Mouse (Mus musculus): ENCODE results near the gene 4933417A18Rik. TPM values are rescaled to one million over a fixed set of nuclear protein-coding genes. Genes with fewer than 3 reads are reported as not detected.
"Not testable (repeated sequence)": the region's sequence is repeated elsewhere in the genome, so short reads cannot be mapped to it uniquely, and the experiment has no call there.

Gene 4933417A18Rik
- total RNA-seq, 2 experiments from 2014 or later = not detected

DNA sequence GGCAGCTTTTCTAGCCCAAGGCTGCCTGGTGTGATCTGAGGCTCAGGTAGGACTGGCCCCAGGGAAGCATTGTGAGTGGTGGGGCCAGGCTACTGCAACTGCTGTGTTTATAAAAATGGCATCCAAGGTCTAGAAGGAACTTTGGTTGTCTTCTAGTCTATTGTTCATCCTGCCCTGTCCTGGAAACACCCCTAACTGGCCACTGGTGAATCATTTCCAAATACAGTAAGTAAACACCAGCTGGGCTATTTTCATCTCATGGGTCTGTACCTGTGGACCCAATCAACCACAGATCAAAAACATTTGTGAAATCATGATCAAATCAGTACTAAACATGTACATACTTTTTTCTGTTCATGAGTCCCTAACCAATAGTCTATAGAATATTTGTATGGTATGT, 48.2 kb downstream of the 4933417A18Rik start:
- intact Hi-C loops (cut with DNase I) = loop anchor here (2.0 to 5.0 kb wide), 2 partner anchors 54 to 330 kb away; partner anchors contain the start of gene Eci2
- not testable (repeated sequence) for DNase-seq (ENCODE audit: low spot score)

DNA sequence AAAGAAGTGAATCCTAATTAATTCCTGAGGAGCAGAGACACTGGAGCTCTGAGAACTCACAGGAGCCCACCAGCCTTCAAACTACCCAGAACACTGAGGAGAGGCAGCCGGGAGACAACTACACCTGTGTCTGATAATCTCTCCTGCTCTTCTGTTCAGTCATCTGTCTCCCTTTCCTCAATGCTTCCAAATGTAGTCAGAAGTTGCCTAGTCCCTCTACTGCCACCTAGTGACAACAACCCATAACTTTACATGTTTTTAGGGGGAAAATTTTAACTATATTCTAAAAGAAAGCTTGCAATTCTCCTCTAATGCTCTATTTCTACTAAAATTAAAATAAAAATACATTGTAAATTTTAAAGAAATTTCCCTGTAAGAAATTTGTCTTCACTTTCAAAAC, 48.9 kb downstream of the 4933417A18Rik start:
- DNase-seq (ENCODE audit: low spot score) = no peak

DNA sequence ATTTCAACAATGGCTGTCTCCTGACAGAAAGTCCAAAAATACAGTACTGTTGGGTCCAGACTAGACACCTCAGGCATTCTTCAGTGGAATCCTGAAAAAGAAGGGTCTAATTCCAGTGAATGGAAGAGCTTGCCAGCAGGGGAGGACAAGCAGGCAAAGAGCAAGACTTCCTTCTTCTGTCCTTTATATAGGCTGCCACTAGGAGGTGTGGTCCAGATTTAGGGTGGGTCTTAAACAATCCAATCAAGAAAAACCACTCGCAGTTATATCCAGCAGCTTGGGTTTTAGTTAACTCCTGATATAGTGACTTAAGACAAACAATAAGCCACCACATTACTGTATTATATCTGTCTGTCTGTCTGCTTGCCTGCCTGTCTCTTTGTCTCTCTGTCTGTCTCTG, 49.6 kb downstream of the 4933417A18Rik start:
- intact Hi-C loops (cut with DNase I) = loop anchor here (2.0 to 5.0 kb wide), 2 partner anchors 53 to 331 kb away; partner anchors contain the start of gene Eci2

More for the DNA sequence above, 48.9 kb downstream of the 4933417A18Rik start:
- intact Hi-C loops (cut with DNase I) = loop anchor here (2.0 to 5.0 kb wide), 2 partner anchors 54 to 331 kb away; partner anchors contain the start of gene Eci2

DNA sequence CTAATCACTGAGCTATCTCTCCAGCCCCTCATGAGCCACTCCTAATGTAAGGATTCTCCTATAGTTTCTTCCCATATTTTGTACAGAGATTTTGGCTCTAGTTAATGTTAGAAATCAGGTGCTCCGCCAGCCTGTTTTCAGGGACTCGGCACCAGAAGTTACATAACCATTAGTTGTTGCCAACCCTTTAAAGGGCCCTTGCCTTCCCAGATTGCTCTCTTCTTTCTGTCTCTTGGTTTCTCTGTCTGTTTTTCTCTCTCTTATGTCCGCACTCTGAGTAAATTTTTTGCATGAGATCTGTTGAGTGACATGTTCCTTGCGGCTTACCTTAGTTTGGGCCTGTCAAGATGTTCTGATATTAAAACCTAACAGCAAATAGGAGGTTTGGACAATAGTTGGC, 51.9 kb downstream of the 4933417A18Rik start:
- intact Hi-C loops (cut with DNase I) = loop anchor here (5.0 kb wide), 1 partner anchor 79 kb away; no protein-coding TSS in a partner anchor
- no peak for DNase-seq (ENCODE audit: low spot score)

More for the DNA sequence above, 49.6 kb downstream of the 4933417A18Rik start:
- DNase-seq (ENCODE audit: low spot score) = no peak

DNA sequence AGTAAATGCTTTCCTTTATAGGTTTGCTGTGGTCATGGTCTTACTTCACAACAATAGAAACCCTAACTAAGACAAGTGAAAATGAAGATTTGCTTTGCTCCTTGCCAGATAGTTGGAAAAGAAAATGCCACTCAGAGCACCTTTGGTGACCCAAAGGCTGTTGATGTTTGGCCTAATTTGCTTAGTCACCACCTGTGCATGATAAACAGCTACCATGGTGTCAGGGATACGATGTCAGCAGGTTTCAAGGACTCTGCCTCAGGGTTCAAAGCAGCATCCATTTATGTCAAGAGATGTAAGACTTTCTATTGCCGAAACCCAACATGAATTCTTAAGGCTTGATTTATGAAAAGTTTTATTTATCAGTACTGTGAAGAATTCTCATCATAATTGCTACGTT, 53.2 kb downstream of the 4933417A18Rik start:
- no peak for DNase-seq (ENCODE audit: low spot score)
- intact Hi-C loops (cut with DNase I) = loop anchor here (5.0 kb wide), 1 partner anchor 80 kb away; no protein-coding TSS in a partner anchor

DNA sequence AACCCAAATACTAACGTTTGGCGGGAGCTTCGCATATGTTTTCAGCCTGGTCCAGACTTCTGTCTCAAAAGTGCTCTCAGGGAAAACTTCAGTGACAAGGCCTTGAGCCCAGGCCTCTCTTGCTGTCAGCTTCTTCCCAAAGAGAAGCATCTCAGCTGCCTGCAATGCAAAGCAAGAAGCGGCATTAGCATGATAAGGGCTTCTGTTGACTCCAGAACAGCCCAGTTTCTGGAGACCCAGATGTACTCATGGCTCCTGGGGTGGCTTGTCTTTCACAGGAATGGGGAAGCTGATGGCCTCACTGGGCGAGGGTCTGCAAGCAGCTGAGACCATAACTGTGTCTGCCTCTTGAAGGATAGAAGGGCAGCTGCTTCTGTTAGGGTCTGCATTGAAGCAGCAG, 54.4 kb downstream of the 4933417A18Rik start:
- intact Hi-C loops (cut with DNase I) = loop anchor here (5.0 kb wide), 1 partner anchor 81 kb away; no protein-coding TSS in a partner anchor
- not testable (repeated sequence) for DNase-seq (ENCODE audit: low spot score)

DNA sequence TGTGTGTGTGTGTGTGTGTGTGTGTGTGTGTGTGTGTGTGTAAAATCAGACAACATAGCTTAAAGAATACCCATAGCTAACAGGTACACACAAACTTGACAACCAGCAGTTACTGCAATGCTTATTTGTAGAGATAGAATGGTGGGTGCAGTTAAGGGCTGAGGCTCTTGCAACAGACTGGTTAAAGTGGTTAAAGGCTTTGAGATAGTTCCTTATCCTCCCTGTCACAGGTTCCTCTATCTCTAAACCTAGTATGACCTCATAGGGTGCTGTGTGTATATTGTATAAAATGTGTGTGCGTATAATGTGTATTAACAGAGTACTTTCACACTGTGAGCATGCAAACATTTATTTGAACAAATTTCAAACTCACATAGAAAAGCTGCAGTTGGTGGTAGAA, 59.3 kb downstream of the 4933417A18Rik start:
- intact Hi-C loops (cut with DNase I); DNase-seq (ENCODE audit: low spot score): not testable (repeated sequence)

DNA sequence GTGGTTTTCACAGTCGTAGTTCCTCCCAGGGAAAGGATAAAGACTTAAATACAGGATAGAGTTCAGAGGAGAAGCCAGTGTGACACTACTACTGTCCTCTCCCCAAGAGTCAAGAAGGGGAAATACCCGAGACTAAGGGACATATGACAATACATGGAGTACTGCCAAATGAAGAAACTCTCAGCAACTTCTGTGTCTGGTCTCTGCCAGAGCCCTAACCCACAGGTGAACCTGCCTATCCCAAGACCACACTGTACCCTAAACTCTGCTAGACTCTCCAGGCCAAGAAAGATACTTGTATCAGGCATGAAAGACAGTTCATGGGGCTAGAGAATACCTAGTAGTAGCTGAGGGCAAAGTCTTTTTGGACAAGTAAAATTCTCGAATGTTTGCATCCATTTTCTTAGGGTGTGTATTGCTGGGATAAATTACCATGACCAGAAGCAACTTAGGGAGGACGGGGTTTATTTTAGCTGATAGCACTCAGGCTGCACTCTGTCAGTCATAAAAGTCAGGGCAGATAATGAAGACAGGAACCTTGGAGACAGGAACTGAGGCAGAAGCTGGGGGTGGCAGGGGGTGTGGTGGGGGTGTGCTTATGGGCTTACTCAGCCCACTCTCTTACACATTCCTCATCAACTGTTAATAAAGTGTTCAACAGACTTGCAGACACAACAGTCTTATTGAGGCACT, 67.5 kb downstream of the 4933417A18Rik start:
- DNase-seq (ENCODE audit: low spot score) = no peak
- intact Hi-C loops (cut with DNase I) = loop anchor here (10.0 kb wide), 1 partner anchor 117 kb away; the partner anchor contains the start of gene Prpf4b

DNA sequence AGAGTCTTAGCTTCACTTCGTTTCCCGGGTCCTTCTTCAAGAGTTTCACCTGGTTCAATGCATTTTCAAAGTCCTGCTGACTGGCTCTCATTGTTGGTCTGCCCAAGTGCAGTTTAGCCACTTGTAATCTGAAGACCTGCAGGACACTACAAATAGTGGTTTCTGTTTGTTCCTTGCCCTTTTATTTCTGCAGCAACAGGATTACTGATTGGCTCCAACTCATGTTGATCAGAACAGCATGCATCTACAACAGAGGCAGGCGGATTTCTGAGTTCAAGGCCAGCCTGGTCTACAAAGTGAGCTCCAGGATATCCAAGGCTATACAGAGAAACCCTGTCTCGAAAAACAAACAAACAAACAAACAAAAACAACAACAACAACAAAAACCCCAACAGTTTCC, 68.9 kb downstream of the 4933417A18Rik start:
- no peak for DNase-seq (ENCODE audit: low spot score)
- intact Hi-C loops (cut with DNase I) = loop anchor here (10.0 kb wide), 1 partner anchor 118 kb away; the partner anchor contains the start of gene Prpf4b

DNA sequence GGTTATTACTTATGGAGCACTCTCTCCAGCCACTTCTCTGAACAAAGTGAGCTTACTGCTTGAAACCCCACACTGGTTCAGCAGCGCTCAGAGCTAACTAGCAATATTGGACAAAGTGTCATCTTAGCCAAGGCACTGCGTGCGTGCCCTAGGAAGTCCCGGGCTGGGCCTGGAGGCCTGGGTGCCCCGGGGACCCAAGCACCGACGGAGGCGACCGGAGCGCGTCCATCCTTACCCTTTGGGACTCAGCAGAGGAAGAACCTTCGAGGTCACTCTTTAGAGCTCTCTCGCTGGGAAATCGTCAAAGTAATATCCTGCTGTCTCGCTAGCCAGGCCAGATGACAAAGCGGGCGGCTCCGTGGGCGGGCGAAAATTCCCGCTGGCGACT, 69.4 kb downstream of the 4933417A18Rik start:
- DNase-seq (ENCODE audit: low spot score) = peak; percentile 4
- intact Hi-C loops (cut with DNase I) = loop anchor here (10.0 kb wide), 1 partner anchor 119 kb away; the partner anchor contains the start of gene Prpf4b

DNA sequence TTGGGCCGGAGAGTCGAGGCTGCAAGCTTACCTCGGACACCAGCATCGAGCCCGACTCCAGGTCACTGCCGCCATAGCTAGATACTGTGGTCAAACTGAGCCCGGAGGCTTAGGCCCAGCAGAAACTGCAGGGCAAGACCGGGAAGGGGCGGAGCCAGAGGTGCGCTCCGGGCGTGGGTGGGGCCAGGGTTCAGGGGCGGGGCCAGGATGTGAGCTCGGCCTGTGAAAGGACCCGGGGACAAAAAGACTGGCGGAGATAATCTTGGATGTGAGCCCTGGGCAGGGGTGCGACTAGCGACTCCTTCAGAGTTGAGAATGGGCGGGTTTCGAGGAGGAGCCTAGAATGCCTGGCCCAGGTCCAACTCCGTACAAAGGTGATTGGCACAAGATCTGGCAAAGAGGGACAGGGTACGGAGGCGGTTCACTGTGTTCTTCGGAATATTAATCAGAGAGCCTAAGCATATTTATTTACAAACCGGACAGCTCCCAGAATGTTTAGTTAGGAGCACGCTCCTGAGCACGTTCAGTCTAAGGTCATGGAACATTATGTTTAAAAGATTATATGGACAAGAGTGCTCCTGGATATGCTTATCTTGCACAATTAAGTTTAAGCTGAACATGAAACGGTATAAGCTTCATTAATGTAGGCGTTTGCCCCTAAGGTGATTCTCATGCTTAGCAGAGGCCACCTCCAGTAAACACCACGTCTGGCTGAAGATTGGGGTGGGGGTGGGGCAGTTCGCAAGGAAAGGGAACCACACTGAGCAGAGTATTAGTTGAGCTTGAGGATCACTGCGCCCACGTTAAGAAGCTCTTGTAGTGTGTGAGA, 70.0 kb downstream of the 4933417A18Rik start:
- intact Hi-C loops (cut with DNase I) = loop anchor here (10.0 kb wide), 1 partner anchor 119 kb away; the partner anchor contains the start of gene Prpf4b

DNA sequence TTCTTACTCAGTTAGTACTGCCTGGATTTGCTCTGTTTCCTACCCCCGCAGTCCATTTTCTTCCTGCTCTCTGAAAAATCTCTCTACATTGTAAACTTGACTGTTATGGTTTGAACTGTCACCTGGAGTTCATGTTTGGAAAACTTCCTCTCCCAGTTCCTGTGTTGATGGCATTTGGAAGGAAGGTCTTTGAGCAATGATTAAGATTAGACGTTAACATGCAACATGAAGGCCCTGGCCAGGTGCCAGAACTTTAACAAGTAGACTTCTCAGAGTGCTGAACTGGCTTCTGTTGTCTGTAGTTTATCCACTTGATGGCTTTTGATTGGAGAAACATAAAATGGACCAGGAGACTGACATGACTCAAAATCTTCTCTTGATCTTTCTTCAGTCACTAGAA, 71.7 kb downstream of the 4933417A18Rik start:
- no peak for DNase-seq (ENCODE audit: low spot score)
- intact Hi-C loops (cut with DNase I) = loop anchor here (10.0 kb wide), 1 partner anchor 121 kb away; the partner anchor contains the start of gene Prpf4b

More for the DNA sequence above, 70.0 kb downstream of the 4933417A18Rik start:
- DNase-seq (ENCODE audit: low spot score) = peak; percentile 90

Other genes starting within 250 kb of the 4933417A18Rik start
- gene Fam50b, start 189.6 kb upstream of the 4933417A18Rik start, total RNA-seq (2021) = not detected
- gene Prpf4b, start 49.1 kb upstream of the 4933417A18Rik start, total RNA-seq (2021) = 10 to 100 TPM; 31.1 to 36.0 TPM
- under 1 TPM; 0.10 to 0.22 TPM for gene Fam217a, start 99 bp upstream of the 4933417A18Rik start, total RNA-seq (2021)
- gene Eci3, start 39.4 kb downstream of the 4933417A18Rik start, total RNA-seq (2021) = 1 to 10 TPM; 1.7 to 2.7 TPM
- 100 to 1,000 TPM; 262 to 265 TPM for gene Eci2, start 102.7 kb downstream of the 4933417A18Rik start, total RNA-seq (2021)